Mouse (Mus musculus) embryonic facial prominence, embryonic 10.5 days (tissue): ENCODE results near the gene Stfa2l1. TPM values are rescaled to one million over a fixed set of nuclear protein-coding genes. Genes with fewer than 3 reads are reported as not detected.
"Not testable (repeated sequence)": the region's sequence is repeated elsewhere in the genome, so short reads cannot be mapped to it uniquely, and the experiment has no call there.

Experiments
- DNase-seq: peaks from one replicate; pipeline ENCODE4 v3.0.0-alpha.2; 2017; ENCODE audit warnings: low spot score
- H3K27ac ChIP-seq: fragments of 300-500 bp; sonication (generic); replicated peaks from 2 replicates; pipeline ENCODE4 v1.5.1; 2016; ENCODE audit warnings: mild to moderate bottlenecking
- H3K27me3 ChIP-seq: fragments of 300-500 bp; sonication (generic); replicated peaks from 2 replicates; pipeline ENCODE4 v1.6.1; 2016; ENCODE audit warnings: low read depth, mild to moderate bottlenecking; ENCODE audit not compliant: poor library complexity, severe bottlenecking
- H3K36me3 ChIP-seq: fragments of 300-500 bp; sonication (generic); replicated peaks from 2 replicates; pipeline ENCODE4 v1.6.1; 2016; ENCODE audit warnings: mild to moderate bottlenecking, moderate library complexity
- H3K4me1 ChIP-seq: fragments of 300-500 bp; sonication (generic); 2 replicates; pipeline ENCODE4 v1.6.1; 2016
- H3K4me3 ChIP-seq: fragments of 300-500 bp; sonication (generic); 2 replicates; pipeline ENCODE4 v1.5.1; 2016; ENCODE audit warnings: mild to moderate bottlenecking, moderate library complexity
- H3K9me3 ChIP-seq: fragments of 300-500 bp; sonication (generic); 2 replicates; pipeline ENCODE4 v1.6.1; 2016; ENCODE audit warnings: mild to moderate bottlenecking
- WGBS: fragments of 180-500 bp; shearing (Covaris S2); methylation state at CpG from one replicate; pipeline ENCODE4 v1.1.7; 2016; 5-methylcytosine and 5-hydroxymethylcytosine counted together
- polyA plus RNA-seq: library from polyadenylated mRNA; unstranded; fragments of >200 nt; fragmentation: Nextera tagmentation; extraction: Ambion mirVana; gene quantifications from 2 replicates; pipeline ENCODE4 v1.2.1, GENCODE M21; 2016

Stfa2l1 gene
- polyA plus RNA-seq, result not detected in 2 replicates

GRCm38 (mm10) chr16:36156402-36156975, at the start of gene Stfa2l1:
Gene Stfa2l1, plus strand, starts transcription at chr16:36156811.
- Histone ChIP-seq H3K9me3 (no peaks in the 10 kb centered on the region), H3K27ac (no peak within 1 kb of the TSS), H3K36me3 (no peaks in the 10 kb centered on the region), H3K27me3 (no peaks in the 10 kb centered on the region), H3K4me3 (no peak within 1 kb of the TSS), H3K4me1 (no peaks in the 10 kb centered on the region)
- DNase-seq, result no peak

- not testable (repeated sequence) for H3K4me1 ChIP-seq, H3K9me3 ChIP-seq, H3K36me3 ChIP-seq, H3K27ac ChIP-seq, H3K27me3 ChIP-seq, H3K4me3 ChIP-seq, DNase-seq
Measured at GRCm38 (mm10) chr16:36111486-36111885, 45.1 kb upstream of the Stfa2l1 start.

GRCm38 (mm10) chr16:36115751-36116150, 40.9 kb upstream of the Stfa2l1 start:
- not testable (repeated sequence) for H3K27ac ChIP-seq, H3K36me3 ChIP-seq, H3K9me3 ChIP-seq, DNase-seq, H3K27me3 ChIP-seq, H3K4me3 ChIP-seq, H3K4me1 ChIP-seq
- 94% methylated on average over 6 of the region's 6 CpGs for WGBS

DNA sequence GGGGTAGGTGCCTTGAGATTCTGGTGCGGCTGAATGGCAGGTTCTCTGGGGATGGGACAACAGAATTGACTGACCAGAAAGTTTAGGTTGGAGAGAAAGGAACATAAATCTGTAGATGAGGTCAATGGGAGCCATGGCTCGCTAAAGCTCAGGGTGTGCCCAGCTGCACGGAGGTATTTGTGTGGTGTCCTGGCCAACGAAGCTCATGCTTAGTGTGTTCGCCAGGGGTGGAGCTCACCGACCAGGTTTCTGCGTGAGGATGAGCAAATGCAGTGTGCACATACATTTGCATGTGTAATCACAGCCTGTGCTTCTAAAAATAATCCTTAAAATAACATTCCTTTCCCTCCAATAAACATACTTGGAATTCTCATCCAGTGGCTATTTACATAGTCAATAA, 28.5 kb upstream of the Stfa2l1 start:
- Histone ChIP-seq H3K4me3 (no peak overlapping the region), H3K36me3 (no peaks in the 10 kb centered on the region), H3K9me3 (no peaks in the 10 kb centered on the region), H3K27me3 (no peaks in the 10 kb centered on the region), H3K4me1 (no peaks in the 10 kb centered on the region), H3K27ac (no peak overlapping the region)
- 90% methylated on average over 7 of the region's 7 CpGs for WGBS
- no peak for DNase-seq

DNA sequence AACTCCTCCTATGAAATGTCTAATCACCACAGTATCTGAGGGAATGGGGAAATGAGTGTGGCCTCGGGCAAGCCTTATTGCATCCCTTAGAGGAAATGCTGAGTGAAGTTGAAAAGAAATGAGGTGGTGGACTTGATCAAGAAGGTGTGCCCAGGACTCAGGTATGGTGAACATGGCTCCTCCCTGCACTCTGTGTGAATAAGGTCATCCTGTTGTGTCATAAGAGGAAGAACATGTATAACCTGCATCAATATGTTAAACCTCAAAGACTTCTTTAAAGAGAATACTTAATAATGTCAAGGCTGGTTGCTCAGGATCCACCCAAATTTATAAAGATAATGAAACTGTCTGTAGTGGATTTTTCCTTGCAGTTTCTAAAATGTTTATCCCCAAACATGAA, 25.5 kb upstream of the Stfa2l1 start, which contains the start of gene Csta1:
Gene Csta1, minus strand, starts transcription at position 101 of the 400 bp plus-strand sequence.
- WGBS, result 89% methylated on average over 1 of the region's 1 CpGs
- Histone ChIP-seq H3K4me1 (no peaks in the 10 kb centered on the region), H3K9me3 (no peaks in the 10 kb centered on the region), H3K27me3 (no peaks in the 10 kb centered on the region), H3K36me3 (no peaks in the 10 kb centered on the region), H3K27ac (no peak within 1 kb of the TSS), H3K4me3 (no peak within 1 kb of the TSS)
- DNase-seq, result no peak

DNA sequence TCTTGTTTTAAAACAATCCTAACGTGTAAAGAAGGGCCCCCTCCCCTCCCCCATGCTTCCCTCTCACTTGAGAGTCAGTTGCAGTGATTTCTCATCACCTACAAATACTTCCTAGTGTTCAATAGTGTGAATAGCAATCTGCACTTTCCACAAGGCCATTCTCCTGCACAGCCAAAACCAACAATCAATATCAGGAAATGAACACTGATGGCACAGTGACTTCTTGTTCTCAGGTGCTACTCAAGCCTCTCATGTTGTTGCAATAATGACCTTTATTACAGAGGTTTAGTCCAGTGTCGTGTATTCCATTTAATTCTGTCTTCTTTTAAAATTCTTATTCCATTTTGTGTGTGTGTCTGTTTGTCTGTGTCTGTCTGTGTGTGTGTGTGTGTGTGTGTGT, 18.4 kb upstream of the Stfa2l1 start:
- no peaks in the 10 kb centered on the region for H3K36me3 ChIP-seq
- H3K9me3 ChIP-seq, result no peaks in the 10 kb centered on the region
- H3K27ac ChIP-seq, result no peak overlapping the region
- H3K4me1 ChIP-seq, result no peaks in the 10 kb centered on the region
- DNase-seq, result no peak
- no peak overlapping the region for H3K4me3 ChIP-seq
- H3K27me3 ChIP-seq, result no peaks in the 10 kb centered on the region
- WGBS, result 71% methylated on average over 2 of the region's 2 CpGs

GRCm38 (mm10) chr16:36167841-36168240, 11.2 kb downstream of the Stfa2l1 start:
- WGBS, result 81% methylated on average over 10 of the region's 10 CpGs

GRCm38 (mm10) chr16:36176108-36176507, 19.5 kb downstream of the Stfa2l1 start:
- Histone ChIP-seq H3K4me1 (no peaks in the 10 kb centered on the region), H3K27me3 (no peaks in the 10 kb centered on the region), H3K36me3 (no peaks in the 10 kb centered on the region), H3K9me3 (0 out of 2 replicates have a peak, but pooled peaks cover 3% of the 10 kb centered on the region), H3K27ac (no peak overlapping the region), H3K4me3 (no peak overlapping the region)
- DNase-seq, result no peak

More at GRCm38 (mm10) chr16:36167841-36168240, 11.2 kb downstream of the Stfa2l1 start:
- DNase-seq, H3K4me3 ChIP-seq, H3K36me3 ChIP-seq, H3K27ac ChIP-seq, H3K9me3 ChIP-seq, H3K27me3 ChIP-seq, H3K4me1 ChIP-seq: not testable (repeated sequence)

DNA sequence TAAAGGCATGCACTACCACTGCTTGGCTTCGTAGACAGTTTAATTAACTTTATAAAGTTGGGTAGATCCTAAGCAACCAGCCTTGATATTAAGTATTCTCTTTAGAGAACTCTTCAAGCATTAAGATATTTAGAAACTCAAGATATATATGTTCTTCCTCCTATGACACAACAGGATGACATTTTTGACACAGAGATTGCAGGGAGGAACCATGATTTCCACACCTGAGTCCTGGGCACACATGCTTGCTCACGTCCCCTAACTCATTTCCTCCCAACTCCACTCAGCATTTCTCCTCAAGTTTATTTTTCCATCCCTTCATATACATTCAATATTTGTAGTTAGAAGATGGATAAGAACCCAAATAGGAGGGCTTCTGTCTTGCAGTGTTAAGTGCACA, 23.3 kb downstream of the Stfa2l1 start:
- Histone ChIP-seq H3K4me1 (no peaks in the 10 kb centered on the region), H3K9me3 (0 out of 2 replicates have a peak, but pooled peaks cover under 1% of the 10 kb centered on the region), H3K27me3 (no peaks in the 10 kb centered on the region), H3K4me3 (no peak overlapping the region), H3K27ac (no peak overlapping the region), H3K36me3 (no peaks in the 10 kb centered on the region)
- WGBS, result 80% methylated on average over 2 of the region's 2 CpGs
- no peak for DNase-seq

GRCm38 (mm10) chr16:36183912-36184311, 27.3 kb downstream of the Stfa2l1 start, which contains the start of gene Gm5483:
Gene Gm5483, plus strand, starts transcription at chr16:36184212.
- H3K4me3 ChIP-seq, result not testable (repeated sequence)
- 81% methylated on average over 4 of the region's 4 CpGs for WGBS

DNA sequence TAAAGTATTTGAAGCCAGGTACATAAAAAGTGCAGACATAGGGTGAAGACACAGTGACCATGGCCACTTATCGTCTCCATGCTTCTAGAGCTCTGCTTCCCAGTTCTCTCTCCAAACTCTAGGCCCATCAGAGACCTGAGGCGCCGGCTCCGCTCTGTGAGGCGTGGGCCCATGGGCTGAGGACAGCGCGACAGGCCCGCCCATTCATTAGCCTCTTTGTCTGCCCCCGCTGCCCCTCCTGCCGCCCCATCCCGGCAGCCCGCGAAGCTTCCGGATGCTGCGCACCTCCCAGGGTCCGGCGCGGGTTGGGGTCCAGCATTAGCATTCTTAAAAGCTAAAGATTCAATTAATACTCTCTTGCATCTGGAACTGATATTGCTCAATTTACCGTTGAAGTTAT, 42.6 kb downstream of the Stfa2l1 start:
- peak overlapping the region; percentile 26; the same call in 1 of the 2 replicates for H3K4me3 ChIP-seq
- no peaks in the 10 kb centered on the region for H3K36me3 ChIP-seq
- H3K27me3 ChIP-seq, result no peaks in the 10 kb centered on the region
- WGBS, result 48% methylated on average over 19 of the region's 19 CpGs
- no peaks in the 10 kb centered on the region for H3K9me3 ChIP-seq
- DNase-seq, result peak; percentile 16
- H3K27ac ChIP-seq, result no peak overlapping the region
- peaks cover 3% of the 10 kb centered on the region; the same call in 1 of the 2 replicates for H3K4me1 ChIP-seq

More at GRCm38 (mm10) chr16:36183912-36184311, 27.3 kb downstream of the Stfa2l1 start, which contains the start of gene Gm5483:
- not testable (repeated sequence) for H3K27me3 ChIP-seq, H3K27ac ChIP-seq, H3K36me3 ChIP-seq, H3K9me3 ChIP-seq, DNase-seq, H3K4me1 ChIP-seq

- Histone ChIP-seq H3K27me3 (no peaks in the 10 kb centered on the region), H3K36me3 (no peaks in the 10 kb centered on the region), H3K4me3 (no peak overlapping the region), H3K4me1 (peaks cover 3% of the 10 kb centered on the region; the same call in 1 of the 2 replicates), H3K9me3 (no peaks in the 10 kb centered on the region), H3K27ac (no peak overlapping the region)
- no peak for DNase-seq
- 88% methylated on average over 5 of the region's 5 CpGs for WGBS
Measured at GRCm38 (mm10) chr16:36203846-36204245, 47.2 kb downstream of the Stfa2l1 start.

GRCm38 (mm10) chr16:36205684-36206083, 49.1 kb downstream of the Stfa2l1 start:
- H3K27me3 ChIP-seq, H3K9me3 ChIP-seq, H3K36me3 ChIP-seq, H3K27ac ChIP-seq, DNase-seq, H3K4me3 ChIP-seq, H3K4me1 ChIP-seq: not testable (repeated sequence)
- 35% methylated on average over 2 of the region's 2 CpGs for WGBS
